Mouse (Mus musculus): ENCODE measurements around the gene Bcl7a. TPM values are rescaled to one million over a fixed set of nuclear protein-coding genes. Genes with fewer than 3 reads are reported as not detected.
A peak's percentile ranks its signal among the peaks of the same experiment; 100 is the strongest.

Bcl7a gene
- polyA plus RNA-seq, 1 experiment: 3.6 TPM

- Histone ChIP-seq H3K4me2 (ENCODE audit: low read depth) (peak overlapping the region; percentile 62), H3K36me3 (ENCODE audit: control insufficient read depth, insufficient read depth) (no peaks in the 10 kb centered on the region), H3ac (ENCODE audit: control insufficient read depth, insufficient read length) (no peak overlapping the region), H3K4me3 (no peak overlapping the region), H3K27me3 (ENCODE audit: control insufficient read depth, insufficient read depth, insufficient read length) (no peaks in the 10 kb centered on the region), H3K79me2 (ENCODE audit: control insufficient read depth, insufficient read depth) (no peaks in the 10 kb centered on the region)
- no peak for TF ChIP-seq POLR2AphosphoS2 (IDR thresholded peaks at IDR 0.05; ENCODE audit: insufficient read length, low read depth)
- no peak for TF ChIP-seq E2F4 (IDR thresholded peaks at IDR 0.05; ENCODE audit: insufficient read depth)
- TF ChIP-seq REST (IDR thresholded peaks at IDR 0.05; ENCODE audit: insufficient read depth, insufficient read length): no peak
- no peak for TF ChIP-seq TCF12 (IDR thresholded peaks at IDR 0.05; ENCODE audit: insufficient read depth, poor library complexity, severe bottlenecking)
- TF ChIP-seq TCF3 (IDR thresholded peaks at IDR 0.05; ENCODE audit: insufficient read length, low read depth): no peak
- no peak for TF ChIP-seq MYOD1 (IDR thresholded peaks at IDR 0.05; ENCODE audit: control insufficient read depth in 1 of 3, insufficient read length in 2 of 3, low read depth in 2 of 3)
- TF ChIP-seq SRF (IDR thresholded peaks at IDR 0.05; ENCODE audit: control insufficient read depth, insufficient read length, low read depth): no peak
- TF ChIP-seq POLR2A (IDR thresholded peaks at IDR 0.05; ENCODE audit: insufficient read length, low read depth): no peak
These were observed 17.5 kb upstream of the Bcl7a start for GRCm38 (mm10) chr5:123326006-123326750.

GRCm38 (mm10) chr5:123326751-123327148, 16.9 kb upstream of the Bcl7a start:
- H3K4me2 ChIP-seq (ENCODE audit: low read depth): peak overlapping the region; percentile 62
- H3K36me3 ChIP-seq (ENCODE audit: control insufficient read depth, insufficient read depth): no peaks in the 10 kb centered on the region
- H3K79me2 ChIP-seq (ENCODE audit: control insufficient read depth, insufficient read depth): no peaks in the 10 kb centered on the region
- TF ChIP-seq REST (IDR thresholded peaks at IDR 0.05; ENCODE audit: insufficient read depth, insufficient read length) (no peak), MYOD1 (IDR thresholded peaks at IDR 0.05; ENCODE audit: control insufficient read depth in 1 of 3, insufficient read length in 2 of 3, low read depth in 2 of 3) (peak in 2 of 3 experiments; percentile 32 to 57)
- H3K4me3 ChIP-seq: no peak overlapping the region
- H3K27me3 ChIP-seq (ENCODE audit: control insufficient read depth, insufficient read depth, insufficient read length): no peaks in the 10 kb centered on the region
- H3ac ChIP-seq (ENCODE audit: control insufficient read depth, insufficient read length): no peak overlapping the region

- Histone ChIP-seq H3K4me2 (ENCODE audit: low read depth) (no peak overlapping the region), H3K27me3 (ENCODE audit: control insufficient read depth, insufficient read depth, insufficient read length) (no peaks in the 10 kb centered on the region), H3ac (ENCODE audit: control insufficient read depth, insufficient read length) (no peak overlapping the region), H3K36me3 (ENCODE audit: control insufficient read depth, insufficient read depth) (no peaks in the 10 kb centered on the region), H3K4me3 (no peak overlapping the region), H3K79me2 (ENCODE audit: control insufficient read depth, insufficient read depth) (no peaks in the 10 kb centered on the region)
- TF ChIP-seq MYOG (IDR thresholded peaks at IDR 0.05; ENCODE audit: control insufficient read depth in 1 of 3, insufficient read depth in 1 of 3, insufficient read length in 2 of 3, low read depth in 2 of 3): no peak
These were observed 15.9 kb upstream of the Bcl7a start for GRCm38 (mm10) chr5:123327686-123328085.

GRCm38 (mm10) chr5:123333566-123333965, 10.1 kb upstream of the Bcl7a start:
- Histone ChIP-seq H3K4me2 (ENCODE audit: low read depth) (no peak overlapping the region), H3K4me3 (no peak overlapping the region), H3K27me3 (ENCODE audit: control insufficient read depth, insufficient read depth, insufficient read length) (no peaks in the 10 kb centered on the region), H3ac (ENCODE audit: control insufficient read depth, insufficient read length) (no peak overlapping the region), H3K79me2 (ENCODE audit: control insufficient read depth, insufficient read depth) (no peaks in the 10 kb centered on the region), H3K36me3 (ENCODE audit: control insufficient read depth, insufficient read depth) (no peaks in the 10 kb centered on the region)
- TF ChIP-seq MYOG (IDR thresholded peaks at IDR 0.05; ENCODE audit: control insufficient read depth in 1 of 3, insufficient read depth in 1 of 3, insufficient read length in 2 of 3, low read depth in 2 of 3): no peak
- no peak for TF ChIP-seq MYOD1 (IDR thresholded peaks at IDR 0.05; ENCODE audit: control insufficient read depth in 1 of 3, insufficient read length in 2 of 3, low read depth in 2 of 3)
- TF ChIP-seq SRF (IDR thresholded peaks at IDR 0.05; ENCODE audit: control insufficient read depth, insufficient read length, low read depth): no peak
- no peak for TF ChIP-seq CEBPB (IDR thresholded peaks at IDR 0.05; ENCODE audit: insufficient read depth, poor library complexity, severe bottlenecking)
- no peak for TF ChIP-seq MAX (IDR thresholded peaks at IDR 0.05; ENCODE audit: low read depth)
- TF ChIP-seq TCF3 (IDR thresholded peaks at IDR 0.05; ENCODE audit: insufficient read length, low read depth): no peak
- TF ChIP-seq TCF12 (IDR thresholded peaks at IDR 0.05; ENCODE audit: insufficient read depth, poor library complexity, severe bottlenecking): no peak
- no peak for TF ChIP-seq POLR2A (IDR thresholded peaks at IDR 0.05; ENCODE audit: insufficient read length, low read depth)

GRCm38 (mm10) chr5:123336205-123336961, 7.3 kb upstream of the Bcl7a start:
- no peak overlapping the region for H3ac ChIP-seq (ENCODE audit: control insufficient read depth, insufficient read length)
- H3K4me3 ChIP-seq: no peak overlapping the region
- H3K36me3 ChIP-seq (ENCODE audit: control insufficient read depth, insufficient read depth): no peaks in the 10 kb centered on the region
- TF ChIP-seq POLR2AphosphoS2 (IDR thresholded peaks at IDR 0.05; ENCODE audit: insufficient read length, low read depth): no peak
- TF ChIP-seq SRF (IDR thresholded peaks at IDR 0.05; ENCODE audit: control insufficient read depth, insufficient read length, low read depth): no peak
- no peak for TF ChIP-seq MAX (IDR thresholded peaks at IDR 0.05; ENCODE audit: low read depth)
- no peak for TF ChIP-seq USF1 (IDR thresholded peaks at IDR 0.05; ENCODE audit: low read depth)
- TF ChIP-seq E2F4 (IDR thresholded peaks at IDR 0.05; ENCODE audit: insufficient read depth): no peak
- no peak for TF ChIP-seq CEBPB (IDR thresholded peaks at IDR 0.05; ENCODE audit: insufficient read depth, poor library complexity, severe bottlenecking)
- TF ChIP-seq TCF12 (IDR thresholded peaks at IDR 0.05; ENCODE audit: insufficient read depth, poor library complexity, severe bottlenecking): no peak
- TF ChIP-seq REST (IDR thresholded peaks at IDR 0.05; ENCODE audit: insufficient read depth, insufficient read length): no peak
- TF ChIP-seq MYOD1 (IDR thresholded peaks at IDR 0.05; ENCODE audit: control insufficient read depth in 1 of 3, insufficient read length in 2 of 3, low read depth in 2 of 3): no peak
- TF ChIP-seq TCF3 (IDR thresholded peaks at IDR 0.05; ENCODE audit: insufficient read length, low read depth): no peak
- no peak for TF ChIP-seq MYOG (IDR thresholded peaks at IDR 0.05; ENCODE audit: control insufficient read depth in 1 of 3, insufficient read depth in 1 of 3, insufficient read length in 2 of 3, low read depth in 2 of 3)
- H3K27me3 ChIP-seq (ENCODE audit: control insufficient read depth, insufficient read depth, insufficient read length): no peaks in the 10 kb centered on the region
- no peak overlapping the region for H3K4me2 ChIP-seq (ENCODE audit: low read depth)
- H3K79me2 ChIP-seq (ENCODE audit: control insufficient read depth, insufficient read depth): no peaks in the 10 kb centered on the region

Data from myocyte (in vitro differentiated cells).